Mouse (Mus musculus) urinary bladder, postnatal 4 days (tissue): ENCODE measurements around the gene Erc2.

Experiments
- DNase-seq, 2 experiments: peaks; one replicate each; pipeline ENCODE4 v3.0.0; 2021 to 2022; ENCODE audit warnings: low spot score in 2 of 2

Gene Erc2

GRCm38 (mm10) chr14:28506376-28506831, 884.2 kb downstream of the Erc2 start:
- DNase-seq = peak; percentile 57 to 71

- no peak for DNase-seq
Measured at GRCm38 (mm10) chr14:28507011-28507410, 884.8 kb downstream of the Erc2 start.

- peak; percentile 68 to 79 for DNase-seq
Measured at GRCm38 (mm10) chr14:28507471-28507870, 885.2 kb downstream of the Erc2 start.

- peak in 1 of 2 experiments; percentile 55 for DNase-seq
Measured at GRCm38 (mm10) chr14:28508288-28509258, 886.3 kb downstream of the Erc2 start.

- DNase-seq = peak in 1 of 2 experiments; percentile 63
Measured at GRCm38 (mm10) chr14:28509441-28510340, 887.5 kb downstream of the Erc2 start.

- no peak for DNase-seq
Measured at GRCm38 (mm10) chr14:28510341-28511028, 888.3 kb downstream of the Erc2 start.

- DNase-seq = peak in 1 of 2 experiments; percentile 61
Measured at GRCm38 (mm10) chr14:28511029-28511651, 888.9 kb downstream of the Erc2 start.

- DNase-seq = peak in 1 of 2 experiments; percentile 53
Measured at GRCm38 (mm10) chr14:28512805-28513590, 890.8 kb downstream of the Erc2 start.

GRCm38 (mm10) chr14:28514171-28514570, 891.9 kb downstream of the Erc2 start:
- peak in 1 of 2 experiments; percentile 19 for DNase-seq

- peak in 1 of 2 experiments; percentile 51 for DNase-seq
Measured at GRCm38 (mm10) chr14:28515331-28515730, 893.1 kb downstream of the Erc2 start.

- peak in 1 of 2 experiments; percentile 59 for DNase-seq
Measured at GRCm38 (mm10) chr14:28517631-28518560, 895.7 kb downstream of the Erc2 start.

GRCm38 (mm10) chr14:28521106-28521505, 898.9 kb downstream of the Erc2 start:
- no peak for DNase-seq

GRCm38 (mm10) chr14:28522611-28523010, 900.4 kb downstream of the Erc2 start:
- no peak for DNase-seq

- DNase-seq = no peak
Measured at GRCm38 (mm10) chr14:28525566-28525965, 903.3 kb downstream of the Erc2 start.
